Mouse (Mus musculus): ENCODE results near the gene P3h1. TPM values are rescaled to one million over a fixed set of nuclear protein-coding genes. Genes with fewer than 3 reads are reported as not detected.

The P3h1 gene
- polyA plus RNA-seq, 1 experiment from 2014 or later, result 10.2 TPM

DNA sequence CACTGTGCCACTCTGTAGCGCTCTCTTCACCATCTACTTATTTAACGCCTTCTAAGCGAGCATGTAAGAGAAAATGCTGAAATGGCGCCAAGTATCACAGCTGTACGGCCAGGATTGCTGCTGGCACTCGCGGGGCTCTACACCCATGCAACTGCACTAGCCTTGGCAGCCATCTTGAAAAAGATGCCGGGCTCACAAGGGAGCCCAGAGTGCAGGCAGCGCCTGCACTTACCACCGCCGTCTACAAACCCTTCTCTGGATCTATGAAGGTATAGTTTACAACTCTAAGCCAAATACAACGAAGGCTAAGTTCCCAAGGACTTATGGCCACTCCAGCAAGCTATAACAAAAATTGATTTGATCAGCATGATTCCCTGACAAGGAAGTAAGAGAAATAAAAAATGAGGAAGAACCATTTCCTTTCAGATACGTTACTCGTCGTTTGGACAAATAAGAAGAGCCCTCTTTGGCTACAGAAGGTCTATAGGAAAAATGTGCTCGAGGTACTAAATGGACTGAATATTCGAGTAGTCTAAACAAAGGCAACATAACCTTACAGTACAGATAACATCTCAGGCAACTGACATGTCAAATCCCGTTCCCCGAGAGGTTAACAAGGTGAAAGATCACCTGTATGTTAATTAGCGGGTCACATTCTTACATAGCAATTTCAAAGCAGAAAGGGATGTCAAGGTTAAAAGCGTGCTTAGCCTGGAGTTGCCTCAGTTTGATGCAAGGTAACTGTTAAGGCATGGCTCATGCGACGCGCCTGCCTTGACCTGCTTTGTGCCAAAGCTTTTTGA is 60.3 kb downstream of the P3h1 start:
- ATAC-seq (replicated peaks), result no peak
- Histone ChIP-seq H3K36me3 (replicated peaks) (no peaks in the 10 kb centered on the region), H3K9ac (peak overlapping the region; percentile 79), H3K4me2 (peak overlapping the region; percentile 65), H3K4me3 (peak overlapping the region; percentile 89), H3K27ac (peak overlapping the region; percentile 88), H3K4me1 (peaks cover 34% of the 10 kb centered on the region), H3K27me3 (replicated peaks) (no peaks in the 10 kb centered on the region), H3K9me3 (no peaks in the 10 kb centered on the region)
- whole genome bisulfite sequencing, result under 1% methylated on average over 24 of the region's 24 CpGs

DNA sequence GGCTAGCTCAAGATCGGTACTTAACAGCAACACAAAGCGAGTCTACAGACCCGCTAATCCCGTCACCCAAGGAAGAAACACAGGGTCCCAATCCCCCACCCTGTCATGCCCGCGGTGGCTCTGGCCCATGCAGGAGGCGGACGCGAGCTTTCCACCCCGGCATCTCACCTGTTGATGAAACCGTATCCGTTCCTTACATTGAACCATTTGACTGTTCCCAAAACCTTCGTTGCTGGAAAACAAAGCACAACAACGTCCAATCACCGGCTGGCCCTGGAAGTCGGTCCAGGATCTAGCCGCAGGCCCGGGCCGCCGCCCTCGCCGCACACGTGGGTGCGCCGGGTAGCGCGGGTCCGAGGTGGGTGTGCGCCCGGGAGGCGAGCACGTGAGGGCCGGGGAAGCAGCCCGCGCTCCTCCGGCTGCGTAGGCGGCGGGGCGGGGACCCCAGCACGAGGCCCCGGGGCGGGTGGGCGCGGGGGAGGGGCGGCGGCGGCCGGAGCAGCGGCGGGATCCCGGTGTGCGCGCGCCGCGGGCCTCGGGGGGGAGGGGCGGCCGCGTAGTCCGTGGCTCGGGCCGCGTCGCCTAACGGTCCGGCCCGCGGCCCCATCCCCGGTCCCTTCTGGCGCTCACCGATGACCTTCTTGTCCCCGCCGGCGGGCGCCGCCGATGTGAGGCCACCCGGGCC is 61.0 kb downstream of the P3h1 start:
- under 1% methylated on average over 40 of the region's 80 CpGs for WGBS
- Histone ChIP-seq H3K4me1 (peaks cover 34% of the 10 kb centered on the region), H3K27me3 (replicated peaks) (no peaks in the 10 kb centered on the region), H3K27ac (peak overlapping the region; percentile 88), H3K36me3 (replicated peaks) (no peaks in the 10 kb centered on the region), H3K4me3 (peak overlapping the region; percentile 89), H3K4me2 (peak overlapping the region; percentile 65), H3K9me3 (no peaks in the 10 kb centered on the region), H3K9ac (peak overlapping the region; percentile 79)
- ATAC-seq (replicated peaks), result peak; percentile 37

DNA sequence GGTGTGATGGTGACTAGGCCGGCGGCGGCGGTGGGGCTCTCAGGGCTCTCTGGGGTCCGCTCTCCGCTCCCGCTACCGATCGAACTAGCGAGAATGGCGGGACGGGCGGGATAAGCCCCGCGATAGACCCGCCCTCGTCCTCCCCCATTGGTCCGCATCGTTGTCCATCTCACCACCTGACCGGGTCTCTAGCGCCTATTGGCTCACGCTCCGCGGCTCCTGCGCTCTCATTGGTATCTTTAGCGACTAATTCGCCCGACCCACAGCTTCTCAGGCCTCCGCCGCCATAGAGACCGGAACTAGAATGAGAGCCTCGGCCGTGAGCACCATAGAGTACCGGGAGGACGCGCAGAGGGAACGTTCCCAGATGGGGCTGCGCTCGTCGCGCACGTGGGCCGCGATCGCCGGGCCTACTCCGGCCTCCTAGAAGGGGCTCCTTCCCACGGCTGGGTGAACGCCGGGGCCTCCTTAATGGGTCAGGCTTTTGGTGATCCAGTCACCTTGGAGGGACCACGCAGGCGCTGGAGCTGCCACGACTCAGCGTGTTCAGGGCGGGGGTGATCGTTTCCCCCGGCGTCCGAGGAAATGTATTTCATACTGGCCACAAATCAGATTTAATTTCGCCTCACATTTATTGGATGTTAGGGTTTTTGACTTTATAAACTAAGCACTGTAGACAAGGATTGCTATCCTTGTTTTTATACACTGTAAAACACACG is 61.9 kb downstream of the P3h1 start, which contains the start of gene Ybx1:
Gene Ybx1 (minus strand): TSS at position 190 of the 719 bp plus-strand sequence.
- no peaks in the 10 kb centered on the region for H3K36me3 ChIP-seq (replicated peaks)
- H3K9me3 ChIP-seq, result no peaks in the 10 kb centered on the region
- no peaks in the 10 kb centered on the region for H3K27me3 ChIP-seq (replicated peaks)
- under 1% methylated on average over 61 of the region's 61 CpGs for WGBS
- peak within 1 kb of the TSS; percentile 79 for H3K9ac ChIP-seq
- peak within 1 kb of the TSS; percentile 93 for H3K27ac ChIP-seq
- peak; percentile 99 for ATAC-seq (replicated peaks)
- peaks cover 31% of the 10 kb centered on the region for H3K4me1 ChIP-seq
- H3K4me3 ChIP-seq, result peak within 1 kb of the TSS; percentile 89
- peak within 1 kb of the TSS; percentile 65 for H3K4me2 ChIP-seq

DNA sequence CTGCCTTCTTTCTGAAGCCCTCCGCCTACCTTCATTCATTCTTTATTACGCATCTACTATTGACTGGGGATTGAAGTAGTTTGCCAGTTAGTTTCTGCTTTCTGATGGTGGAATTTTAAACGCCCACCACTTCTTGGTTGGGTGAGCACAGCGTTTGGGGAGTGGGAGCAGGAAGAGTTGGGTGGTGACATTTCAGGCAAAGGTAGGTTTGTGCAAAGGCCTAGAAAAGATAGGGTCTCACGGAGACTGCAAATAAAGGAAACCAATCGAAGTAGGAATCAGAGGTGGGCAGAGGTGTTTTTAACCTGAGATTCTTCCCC is 62.4 kb downstream of the P3h1 start:
- H3K4me3 ChIP-seq, result peak overlapping the region; percentile 89
- H3K4me2 ChIP-seq, result peak overlapping the region; percentile 48
- no peaks in the 10 kb centered on the region for H3K36me3 ChIP-seq (replicated peaks)
- peaks cover 31% of the 10 kb centered on the region for H3K4me1 ChIP-seq
- H3K9ac ChIP-seq, result peak overlapping the region; percentile 67
- no peaks in the 10 kb centered on the region for H3K27me3 ChIP-seq (replicated peaks)
- WGBS, result 4% methylated on average over 6 of the region's 6 CpGs
- peak overlapping the region; percentile 93 for H3K27ac ChIP-seq
- no peak for ATAC-seq (replicated peaks)
- H3K9me3 ChIP-seq, result no peaks in the 10 kb centered on the region

DNA sequence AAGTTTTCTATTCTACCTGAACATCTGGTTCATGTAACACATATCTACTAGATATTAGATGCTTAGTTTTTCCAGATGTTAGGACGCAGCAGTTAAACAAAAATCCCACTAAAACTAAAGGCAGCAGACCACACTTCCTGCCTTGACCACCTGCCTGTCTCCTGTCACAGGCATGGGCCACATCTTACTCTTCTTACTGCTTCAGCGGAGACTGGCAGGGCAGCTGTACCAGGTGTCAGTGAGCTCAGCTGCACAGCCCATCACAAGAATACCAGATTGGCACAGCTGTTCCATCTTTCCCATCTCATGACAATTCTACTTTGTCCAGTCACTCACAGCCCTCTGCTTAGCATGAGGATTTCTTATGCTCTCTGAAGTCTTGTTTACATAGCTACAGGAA is 64.6 kb downstream of the P3h1 start:
- Histone ChIP-seq H3K4me2 (no peak overlapping the region), H3K9ac (no peak overlapping the region), H3K4me3 (no peak overlapping the region), H3K27me3 (replicated peaks) (no peaks in the 10 kb centered on the region), H3K4me1 (peaks cover 13% of the 10 kb centered on the region), H3K36me3 (replicated peaks) (no peaks in the 10 kb centered on the region), H3K27ac (no peak overlapping the region), H3K9me3 (no peaks in the 10 kb centered on the region)
- WGBS, result 86% methylated on average over 2 of the region's 2 CpGs
- no peak for ATAC-seq (replicated peaks)

Other genes with a start within 250 kb of the P3h1 start
- gene Slc2a1, start 124.2 kb upstream of the P3h1 start, polyA plus RNA-seq (2015; fragmentation: Nextera tagmentation; extraction: Ambion mirVana), result 96.1 and 97.6 TPM in 2 replicates
- gene Zfp691, start 58.7 kb upstream of the P3h1 start, polyA plus RNA-seq (2015; fragmentation: Nextera tagmentation; extraction: Ambion mirVana), result 7.1 and 7.7 TPM in 2 replicates
- gene Ermap, start 42.9 kb upstream of the P3h1 start, polyA plus RNA-seq (2015; fragmentation: Nextera tagmentation; extraction: Ambion mirVana), result 1.3 and 1.4 TPM in 2 replicates
- 237 and 238 TPM in 2 replicates for gene Svbp, start 37.6 kb upstream of the P3h1 start, polyA plus RNA-seq (2015; fragmentation: Nextera tagmentation; extraction: Ambion mirVana)
- gene Tmem269, start 14.7 kb upstream of the P3h1 start, polyA plus RNA-seq (2015; fragmentation: Nextera tagmentation; extraction: Ambion mirVana), result 0.26 and 0.27 TPM in 2 replicates
- 26.8 and 31.0 TPM in 2 replicates for gene AU022252, start 203 bp upstream of the P3h1 start, polyA plus RNA-seq (2015; fragmentation: Nextera tagmentation; extraction: Ambion mirVana)
- gene Cldn19, start 22.5 kb downstream of the P3h1 start, polyA plus RNA-seq (2015; fragmentation: Nextera tagmentation; extraction: Ambion mirVana), result 0.63 and 0.89 TPM in 2 replicates
- gene Ybx1, start 61.7 kb downstream of the P3h1 start, polyA plus RNA-seq (2015; fragmentation: Nextera tagmentation; extraction: Ambion mirVana), result 822 and 848 TPM in 2 replicates
- gene Ppih, start 87.6 kb downstream of the P3h1 start, polyA plus RNA-seq (2015; fragmentation: Nextera tagmentation; extraction: Ambion mirVana), result 45.9 and 47.3 TPM in 2 replicates
- gene Ccdc30, start 182.6 kb downstream of the P3h1 start, polyA plus RNA-seq (2015; fragmentation: Nextera tagmentation; extraction: Ambion mirVana), result 23.2 and 23.8 TPM in 2 replicates
- 20.8 and 22.2 TPM in 2 replicates for gene Ppcs, start 189.5 kb downstream of the P3h1 start, polyA plus RNA-seq (2015; fragmentation: Nextera tagmentation; extraction: Ambion mirVana)
- gene Zmynd12, start 189.9 kb downstream of the P3h1 start, polyA plus RNA-seq (2015; fragmentation: Nextera tagmentation; extraction: Ambion mirVana), result 0.18 and 0.63 TPM in 2 replicates